Mouse (Mus musculus): ENCODE results near the gene Tdrd12. TPM values are rescaled to one million over a fixed set of nuclear protein-coding genes. Genes with fewer than 3 reads are reported as not detected.

Tdrd12 gene
- polyA plus RNA-seq, 1 experiment: not detected

GRCm38 (mm10) chr7:35557577-35557976 lies 20.0 kb upstream of the Tdrd12 start:
- Histone ChIP-seq H3K36me3 (ENCODE audit: control insufficient read depth, insufficient read depth) (no peaks in the 10 kb centered on the region), H3K4me2 (ENCODE audit: low read depth) (no peak overlapping the region), H3K27me3 (ENCODE audit: control insufficient read depth, insufficient read depth, insufficient read length) (peaks cover 13% of the 10 kb centered on the region), H3K79me2 (ENCODE audit: control insufficient read depth, insufficient read depth) (no peaks in the 10 kb centered on the region), H3ac (ENCODE audit: control insufficient read depth, insufficient read length) (no peak overlapping the region), H3K4me3 (no peak overlapping the region)
- TF ChIP-seq TCF3 (IDR thresholded peaks at IDR 0.05; ENCODE audit: insufficient read length, low read depth): no peak
- TF ChIP-seq SRF (IDR thresholded peaks at IDR 0.05; ENCODE audit: control insufficient read depth, insufficient read length, low read depth): no peak
- no peak for TF ChIP-seq MYOG (IDR thresholded peaks at IDR 0.05; ENCODE audit: control insufficient read depth in 1 of 3, insufficient read depth in 1 of 3, insufficient read length in 2 of 3, low read depth in 2 of 3)
- no peak for TF ChIP-seq CEBPB (IDR thresholded peaks at IDR 0.05; ENCODE audit: insufficient read depth, poor library complexity, severe bottlenecking)
- no peak for TF ChIP-seq USF1 (IDR thresholded peaks at IDR 0.05; ENCODE audit: low read depth)
- no peak for TF ChIP-seq E2F4 (IDR thresholded peaks at IDR 0.05; ENCODE audit: insufficient read depth)
- no peak for TF ChIP-seq POLR2AphosphoS2 (IDR thresholded peaks at IDR 0.05; ENCODE audit: insufficient read length, low read depth)
- TF ChIP-seq MAX (IDR thresholded peaks at IDR 0.05; ENCODE audit: low read depth): no peak
- no peak for TF ChIP-seq REST (IDR thresholded peaks at IDR 0.05; ENCODE audit: insufficient read depth, insufficient read length)
- no peak for TF ChIP-seq TCF12 (IDR thresholded peaks at IDR 0.05; ENCODE audit: insufficient read depth, poor library complexity, severe bottlenecking)
- TF ChIP-seq POLR2A (IDR thresholded peaks at IDR 0.05; ENCODE audit: insufficient read length, low read depth): no peak
- no peak for TF ChIP-seq MYOD1 (IDR thresholded peaks at IDR 0.05; ENCODE audit: control insufficient read depth in 1 of 3, insufficient read length in 2 of 3, low read depth in 2 of 3)

GRCm38 (mm10) chr7:35556905-35557304 lies 19.4 kb upstream of the Tdrd12 start:
- Histone ChIP-seq H3K27me3 (ENCODE audit: control insufficient read depth, insufficient read depth, insufficient read length) (peaks cover 6% of the 10 kb centered on the region), H3K4me3 (no peak overlapping the region), H3K36me3 (ENCODE audit: control insufficient read depth, insufficient read depth) (no peaks in the 10 kb centered on the region), H3K4me2 (ENCODE audit: low read depth) (no peak overlapping the region), H3ac (ENCODE audit: control insufficient read depth, insufficient read length) (no peak overlapping the region), H3K79me2 (ENCODE audit: control insufficient read depth, insufficient read depth) (no peaks in the 10 kb centered on the region)
- no peak for TF ChIP-seq USF1 (IDR thresholded peaks at IDR 0.05; ENCODE audit: low read depth)
- TF ChIP-seq CEBPB (IDR thresholded peaks at IDR 0.05; ENCODE audit: insufficient read depth, poor library complexity, severe bottlenecking): no peak
- no peak for TF ChIP-seq POLR2A (IDR thresholded peaks at IDR 0.05; ENCODE audit: insufficient read length, low read depth)

- no peaks in the 10 kb centered on the region for H3K36me3 ChIP-seq (ENCODE audit: control insufficient read depth, insufficient read depth)
- no peaks in the 10 kb centered on the region for H3K79me2 ChIP-seq (ENCODE audit: control insufficient read depth, insufficient read depth)
- peak within 1 kb of the TSS; percentile 43 for H3K4me3 ChIP-seq
- peak within 1 kb of the TSS; percentile 97 for H3ac ChIP-seq (ENCODE audit: control insufficient read depth, insufficient read length)
- H3K27me3 ChIP-seq (ENCODE audit: control insufficient read depth, insufficient read depth, insufficient read length): peaks cover 4% of the 10 kb centered on the region
- H3K4me2 ChIP-seq (ENCODE audit: low read depth): peak within 1 kb of the TSS; percentile 87
- no peak for TF ChIP-seq MYOD1 (IDR thresholded peaks at IDR 0.05; ENCODE audit: control insufficient read depth in 1 of 3, insufficient read length in 2 of 3, low read depth in 2 of 3)
- no peak for TF ChIP-seq TCF3 (IDR thresholded peaks at IDR 0.05; ENCODE audit: insufficient read length, low read depth)
- no peak for TF ChIP-seq POLR2AphosphoS2 (IDR thresholded peaks at IDR 0.05; ENCODE audit: insufficient read length, low read depth)
- no peak for TF ChIP-seq CEBPB (IDR thresholded peaks at IDR 0.05; ENCODE audit: insufficient read depth, poor library complexity, severe bottlenecking)
Observed at GRCm38 (mm10) chr7:35556205-35556603, 18.7 kb upstream of the Tdrd12 start, which contains the start of gene Nudt19. Gene Nudt19 (minus strand): TSS chr7:35556304.

- Histone ChIP-seq H3K36me3 (ENCODE audit: control insufficient read depth, insufficient read depth) (no peaks in the 10 kb centered on the region), H3K4me3 (peak overlapping the region; percentile 43), H3ac (ENCODE audit: control insufficient read depth, insufficient read length) (peak overlapping the region; percentile 97), H3K4me2 (ENCODE audit: low read depth) (peak overlapping the region; percentile 87), H3K79me2 (ENCODE audit: control insufficient read depth, insufficient read depth) (no peaks in the 10 kb centered on the region), H3K27me3 (ENCODE audit: control insufficient read depth, insufficient read depth, insufficient read length) (no peaks in the 10 kb centered on the region)
- TF ChIP-seq SRF (IDR thresholded peaks at IDR 0.05; ENCODE audit: control insufficient read depth, insufficient read length, low read depth) (peak; percentile 9), TCF12 (IDR thresholded peaks at IDR 0.05; ENCODE audit: insufficient read depth, poor library complexity, severe bottlenecking) (no peak), POLR2A (IDR thresholded peaks at IDR 0.05; ENCODE audit: insufficient read length, low read depth) (peak; percentile 69), MYOG (IDR thresholded peaks at IDR 0.05; ENCODE audit: control insufficient read depth in 1 of 3, insufficient read depth in 1 of 3, insufficient read length in 2 of 3, low read depth in 2 of 3) (peak in 1 of 3 experiments; percentile 54), POLR2AphosphoS2 (IDR thresholded peaks at IDR 0.05; ENCODE audit: insufficient read length, low read depth) (peak; percentile 42), E2F4 (IDR thresholded peaks at IDR 0.05; ENCODE audit: insufficient read depth) (no peak), MYOD1 (IDR thresholded peaks at IDR 0.05; ENCODE audit: control insufficient read depth in 1 of 3, insufficient read length in 2 of 3, low read depth in 2 of 3) (peak in 2 of 3 experiments; percentile 37 to 53), MAX (IDR thresholded peaks at IDR 0.05; ENCODE audit: low read depth) (no peak)
Observed at GRCm38 (mm10) chr7:35555224-35556204, 18.0 kb upstream of the Tdrd12 start.

DNA sequence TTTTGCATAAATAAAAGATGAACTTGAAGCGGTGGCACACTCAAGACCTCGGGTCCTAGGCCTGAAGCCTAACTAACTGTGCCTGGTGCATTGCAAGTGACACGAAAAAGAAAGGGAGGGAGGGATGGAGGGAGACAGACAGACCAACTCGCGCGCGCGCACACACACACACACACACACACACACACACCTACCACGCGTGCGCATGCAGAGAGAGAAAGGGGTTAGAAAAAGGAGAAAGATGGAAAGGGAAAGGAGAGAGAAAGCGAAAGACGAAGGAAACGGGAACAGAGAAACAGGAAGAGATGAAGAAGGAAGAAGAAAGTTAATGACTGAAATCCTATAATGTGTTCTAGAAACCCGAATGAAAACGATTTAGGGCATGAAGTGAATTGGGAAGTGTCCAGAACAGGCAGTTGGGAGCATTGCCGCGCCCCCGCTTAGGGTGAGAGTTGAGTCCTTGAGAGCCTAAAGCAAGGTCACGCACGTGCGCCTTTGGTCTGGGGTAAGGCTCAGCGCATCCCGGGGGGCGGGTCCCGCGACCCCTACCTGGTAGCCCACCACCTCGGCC lies 17.1 kb upstream of the Tdrd12 start:
- H3K36me3 ChIP-seq (ENCODE audit: control insufficient read depth, insufficient read depth): no peaks in the 10 kb centered on the region
- H3K4me2 ChIP-seq (ENCODE audit: low read depth): peak overlapping the region; percentile 87
- H3ac ChIP-seq (ENCODE audit: control insufficient read depth, insufficient read length): peak overlapping the region; percentile 97
- TF ChIP-seq MAX (IDR thresholded peaks at IDR 0.05; ENCODE audit: low read depth): no peak
- TF ChIP-seq POLR2AphosphoS2 (IDR thresholded peaks at IDR 0.05; ENCODE audit: insufficient read length, low read depth): no peak
- no peak for TF ChIP-seq POLR2A (IDR thresholded peaks at IDR 0.05; ENCODE audit: insufficient read length, low read depth)
- no peak for TF ChIP-seq SRF (IDR thresholded peaks at IDR 0.05; ENCODE audit: control insufficient read depth, insufficient read length, low read depth)
- no peak for TF ChIP-seq E2F4 (IDR thresholded peaks at IDR 0.05; ENCODE audit: insufficient read depth)
- no peak for TF ChIP-seq TCF3 (IDR thresholded peaks at IDR 0.05; ENCODE audit: insufficient read length, low read depth)
- TF ChIP-seq USF1 (IDR thresholded peaks at IDR 0.05; ENCODE audit: low read depth): no peak
- TF ChIP-seq REST (IDR thresholded peaks at IDR 0.05; ENCODE audit: insufficient read depth, insufficient read length): no peak
- no peak for TF ChIP-seq MYOG (IDR thresholded peaks at IDR 0.05; ENCODE audit: control insufficient read depth in 1 of 3, insufficient read depth in 1 of 3, insufficient read length in 2 of 3, low read depth in 2 of 3)
- TF ChIP-seq CEBPB (IDR thresholded peaks at IDR 0.05; ENCODE audit: insufficient read depth, poor library complexity, severe bottlenecking): no peak
- no peak for TF ChIP-seq MYOD1 (IDR thresholded peaks at IDR 0.05; ENCODE audit: control insufficient read depth in 1 of 3, insufficient read length in 2 of 3, low read depth in 2 of 3)
- TF ChIP-seq TCF12 (IDR thresholded peaks at IDR 0.05; ENCODE audit: insufficient read depth, poor library complexity, severe bottlenecking): no peak
- H3K4me3 ChIP-seq: peak overlapping the region; percentile 43
- H3K79me2 ChIP-seq (ENCODE audit: control insufficient read depth, insufficient read depth): no peaks in the 10 kb centered on the region
- no peaks in the 10 kb centered on the region for H3K27me3 ChIP-seq (ENCODE audit: control insufficient read depth, insufficient read depth, insufficient read length)

All from myocyte (in vitro differentiated cells).